Mouse (Mus musculus) v-Abl transformed pro-B cells (cell line): ENCODE data around the gene Nme7.

Source experiments
- in situ Hi-C, 2 experiments: fragments of 400-800 bp; cut with MboI; formaldehyde crosslinking; loops; one replicate each; pipeline ENCODE4 v1.15.1; 2025; ENCODE audit not compliant: unreplicated experiment in 2 of 2

Nme7 gene

GRCm38 (mm10) chr1:164419401-164419800 lies 115.5 kb downstream of the Nme7 start:
- in situ Hi-C loops = no loop called here

GRCm38 (mm10) chr1:164420623-164421354 lies 116.9 kb downstream of the Nme7 start:
- in situ Hi-C loops = no loop called here

- in situ Hi-C loops = no loop called here
These were observed 122.3 kb downstream of the Nme7 start for GRCm38 (mm10) chr1:164426227-164426626.

GRCm38 (mm10) chr1:164427777-164428176 lies 123.9 kb downstream of the Nme7 start:
- in situ Hi-C loops = no loop called here

GRCm38 (mm10) chr1:164428644-164429043 lies 124.7 kb downstream of the Nme7 start:
- in situ Hi-C loops = no loop called here

- in situ Hi-C loops = no loop called here
These were observed 128.7 kb downstream of the Nme7 start for GRCm38 (mm10) chr1:164432649-164433048.

GRCm38 (mm10) chr1:164434049-164434448 lies 130.1 kb downstream of the Nme7 start:
- in situ Hi-C loops = no loop called here

- in situ Hi-C loops = no loop called here
These were observed 132.8 kb downstream of the Nme7 start for GRCm38 (mm10) chr1:164436749-164437148.

GRCm38 (mm10) chr1:164440230-164440629 lies 136.3 kb downstream of the Nme7 start:
- in situ Hi-C loops = no loop called here

- in situ Hi-C loops = no loop called here
These were observed 136.9 kb downstream of the Nme7 start for GRCm38 (mm10) chr1:164440708-164441407.

GRCm38 (mm10) chr1:164441408-164441974 lies 137.6 kb downstream of the Nme7 start:
- in situ Hi-C loops = no loop called here

- in situ Hi-C loops = no loop called here
These were observed 141.8 kb downstream of the Nme7 start for GRCm38 (mm10) chr1:164445620-164446162.

- in situ Hi-C loops = no loop called here
These were observed 142.6 kb downstream of the Nme7 start for GRCm38 (mm10) chr1:164446535-164446934.

- in situ Hi-C loops = no loop called here
These were observed 143.6 kb downstream of the Nme7 start for GRCm38 (mm10) chr1:164447521-164447920.

GRCm38 (mm10) chr1:164449626-164450025 lies 145.7 kb downstream of the Nme7 start:
- in situ Hi-C loops = loop anchor here (5.0 to 10.0 kb wide), 6 partner anchors 85 to 585 kb away; no protein-coding TSS in a partner anchor

- in situ Hi-C loops = loop anchor here (5.0 to 10.0 kb wide), 6 partner anchors 85 to 585 kb away; no protein-coding TSS in a partner anchor
These were observed 146.3 kb downstream of the Nme7 start for GRCm38 (mm10) chr1:164450231-164450630.

GRCm38 (mm10) chr1:164450644-164451043 lies 146.7 kb downstream of the Nme7 start:
- in situ Hi-C loops = loop anchor here (5.0 to 10.0 kb wide), 6 partner anchors 86 to 584 kb away; no protein-coding TSS in a partner anchor

GRCm38 (mm10) chr1:164451346-164451745 lies 147.4 kb downstream of the Nme7 start:
- in situ Hi-C loops = loop anchor here (5.0 to 10.0 kb wide), 6 partner anchors 87 to 583 kb away; no protein-coding TSS in a partner anchor

- in situ Hi-C loops = loop anchor here (5.0 to 10.0 kb wide), 6 partner anchors 88 to 582 kb away; no protein-coding TSS in a partner anchor
These were observed 148.7 kb downstream of the Nme7 start for GRCm38 (mm10) chr1:164452580-164452979.

GRCm38 (mm10) chr1:164453146-164453545 lies 149.2 kb downstream of the Nme7 start:
- in situ Hi-C loops = loop anchor here (5.0 to 10.0 kb wide), 6 partner anchors 88 to 582 kb away; no protein-coding TSS in a partner anchor

GRCm38 (mm10) chr1:164453739-164454138 lies 149.8 kb downstream of the Nme7 start:
- in situ Hi-C loops = loop anchor here (5.0 to 10.0 kb wide), 6 partner anchors 89 to 581 kb away; no protein-coding TSS in a partner anchor
